Mouse (Mus musculus) heart, postnatal 14 days (tissue): ENCODE measurements at regions not wholly inside any gene's neighbourhood (a gene's known extent, or its start where the extent isn't known, plus 50 kb on each side); places are given as distances from the start of the nearest gene placed in this dataset.
"Not testable (repeated sequence)": the region's sequence is repeated elsewhere in the genome, so short reads cannot be mapped to it uniquely, and the experiment has no call there.

Source experiments
- DNase-seq, 2 experiments: peaks; one replicate each; pipeline ENCODE4 v3.0.0; 2021 to 2022
- intact Hi-C: fragments of 180-260 bp; cut with DNase I; formaldehyde crosslinking; loops from one replicate; pipeline ENCODE4 v1.15.1; 2025

DNA sequence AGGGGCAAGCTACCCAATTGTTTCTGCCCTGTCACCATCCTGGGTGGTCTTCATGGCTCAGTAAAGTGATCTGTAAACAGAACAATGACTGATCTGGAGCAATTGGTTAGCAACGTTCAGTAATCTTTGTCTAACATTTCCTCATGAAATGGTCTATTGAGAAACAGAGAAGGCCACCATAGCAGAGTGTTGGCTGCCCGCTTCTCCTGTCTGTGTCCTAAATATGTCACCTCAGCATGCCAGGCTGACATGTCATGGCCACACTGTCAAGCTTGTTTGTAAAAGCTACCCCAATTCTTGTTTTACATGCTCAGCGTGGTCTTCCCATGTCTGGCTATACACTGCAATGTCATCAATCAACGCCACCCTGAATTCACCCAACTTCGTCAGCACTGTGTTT lies 301.0 kb upstream of the Pbx1 start:
- DNase-seq, result no peak
- intact Hi-C loops, result no loop called here

DNA sequence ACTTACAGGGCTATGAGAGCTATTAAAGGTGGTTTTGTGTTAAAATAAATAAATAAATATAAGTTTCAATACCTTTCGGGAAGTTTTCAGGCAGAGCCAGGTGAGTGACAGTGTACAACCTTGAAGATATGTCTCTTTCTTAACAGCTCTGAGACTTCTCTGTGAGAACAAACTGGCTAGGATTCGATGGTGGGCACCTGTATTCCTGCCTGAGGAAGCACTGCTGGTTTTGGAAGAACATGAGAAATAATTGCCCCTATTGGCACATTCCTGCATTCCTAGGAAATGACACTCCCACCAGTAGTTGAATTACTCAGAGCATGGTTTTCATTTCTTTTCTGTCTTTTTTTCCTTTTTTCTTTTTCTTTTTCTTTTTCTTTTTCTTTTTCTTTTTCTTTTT lies 277.8 kb upstream of the Pbx1 start:
- no peak for DNase-seq
- intact Hi-C loops, result no loop called here

GRCm38 (mm10) chr1:168709017-168709681 lies 277.1 kb upstream of the Pbx1 start:
- intact Hi-C loops, result no loop called here
- peak in 1 of 2 experiments; percentile 21 for DNase-seq

DNA sequence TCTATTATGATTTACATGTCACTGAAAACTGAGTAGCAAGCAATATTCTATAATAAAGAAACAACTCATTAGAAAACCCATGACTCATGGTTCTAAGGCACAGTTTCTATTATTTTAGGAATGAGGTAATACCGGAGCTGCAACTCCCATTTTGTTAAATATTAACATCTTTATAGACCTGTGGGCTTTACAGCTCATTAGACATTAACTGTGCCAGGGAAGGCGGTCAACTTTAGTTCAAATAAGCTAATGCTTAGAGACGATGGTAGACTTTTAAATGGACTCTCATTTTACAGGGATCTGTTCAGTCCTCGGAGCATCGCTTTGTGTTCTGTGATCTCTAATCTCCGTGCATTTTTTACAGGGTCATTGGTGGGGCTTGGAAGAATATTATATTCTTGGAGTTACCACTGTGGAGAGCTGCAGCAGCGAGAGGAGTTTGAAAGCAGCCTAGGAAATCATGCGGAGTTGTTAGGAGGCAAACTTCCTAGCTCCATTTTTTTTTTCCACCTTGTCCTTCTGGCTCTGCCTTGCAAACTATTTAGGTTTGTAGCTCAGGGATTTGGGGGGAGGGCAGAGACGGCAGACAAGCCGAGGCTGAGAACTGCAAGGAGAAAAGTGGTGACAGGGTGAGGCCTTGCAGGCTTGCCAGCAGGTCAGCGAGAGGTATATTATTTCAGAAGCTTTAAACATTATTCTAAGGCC lies 276.2 kb upstream of the Pbx1 start:
- no peak for DNase-seq
- intact Hi-C loops, result no loop called here

DNA sequence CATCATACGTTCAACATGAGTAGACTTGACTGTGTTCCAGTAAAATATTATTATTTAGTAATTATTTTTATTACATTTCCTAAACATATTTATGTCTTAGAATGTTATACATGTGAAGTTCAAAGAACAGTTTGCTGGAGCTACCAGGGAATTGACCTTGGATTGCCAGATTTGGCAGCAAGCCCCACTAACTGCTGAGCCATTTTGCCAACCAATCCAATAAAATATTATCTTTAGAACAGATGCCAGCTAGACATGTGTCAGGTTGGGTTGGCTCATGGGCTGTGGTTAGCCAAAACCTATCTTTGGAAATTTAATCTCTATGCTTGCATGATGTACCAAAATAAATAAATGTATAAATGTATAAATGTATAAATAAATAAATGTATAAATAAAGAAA lies 265.3 kb upstream of the Pbx1 start:
- intact Hi-C loops, result no loop called here
- DNase-seq, result no peak

GRCm38 (mm10) chr1:168686821-168687220 lies 254.8 kb upstream of the Pbx1 start:
- DNase-seq, result no peak
- intact Hi-C loops, result no loop called here

GRCm38 (mm10) chr1:168685147-168685546 lies 253.1 kb upstream of the Pbx1 start:
- DNase-seq, result no peak
- intact Hi-C loops, result no loop called here

DNA sequence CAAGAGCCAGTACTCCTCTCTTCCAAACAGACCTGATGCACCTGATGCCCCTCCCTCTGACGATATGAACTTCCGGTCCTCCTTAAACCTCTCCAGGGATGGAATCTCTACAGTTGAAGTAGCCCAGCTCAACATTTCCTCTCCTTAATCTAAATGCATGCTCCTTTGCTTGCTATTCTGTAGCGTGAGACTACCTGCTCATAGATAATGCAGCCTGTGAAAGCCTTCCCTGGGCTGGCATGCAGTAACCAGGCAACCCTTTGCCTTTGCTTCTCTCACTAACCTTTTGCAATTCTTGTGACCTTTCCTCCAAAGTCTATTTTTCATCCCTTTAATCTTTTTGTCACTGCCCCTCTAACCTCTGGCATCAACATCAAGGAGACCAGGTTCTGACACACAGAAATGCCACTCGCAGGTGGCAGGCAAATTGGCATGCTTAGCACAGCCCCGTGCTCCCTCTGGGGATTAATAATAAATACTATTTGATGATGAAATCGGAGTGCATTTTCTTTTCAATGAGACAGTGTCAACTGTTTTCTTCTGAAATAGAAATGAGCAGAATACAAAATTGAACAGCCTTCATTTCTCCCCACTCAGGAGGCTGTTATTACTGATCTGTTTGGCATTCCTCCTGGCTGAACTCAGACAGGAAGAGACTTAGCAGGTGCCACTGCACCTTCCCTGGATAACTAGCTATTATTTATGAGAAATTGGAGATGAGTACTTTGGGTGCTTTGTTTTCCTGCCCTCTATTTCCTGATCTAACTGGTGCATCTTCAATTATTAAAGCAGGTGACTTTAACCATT lies 249.8 kb upstream of the Pbx1 start:
- intact Hi-C loops, result no loop called here
- no peak for DNase-seq

DNA sequence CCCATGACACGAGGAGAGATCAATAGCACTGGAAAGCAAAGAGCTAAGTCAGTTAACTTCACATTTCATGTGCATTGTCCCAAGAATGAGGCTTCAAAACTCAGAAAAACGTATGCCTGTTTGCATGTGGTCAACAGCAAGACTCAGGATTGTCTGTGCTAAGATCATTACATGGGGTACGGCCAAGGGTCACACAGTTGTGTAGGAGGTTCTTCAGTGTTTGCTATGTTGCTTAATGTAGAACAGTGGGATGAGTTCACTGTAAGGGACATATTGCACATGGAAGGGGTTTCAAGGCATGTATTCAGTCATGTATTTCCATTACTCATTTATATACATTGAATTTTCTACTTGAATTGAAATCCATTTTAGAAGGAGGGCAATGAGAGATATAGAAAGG lies 248.6 kb upstream of the Pbx1 start:
- no peak for DNase-seq
- intact Hi-C loops, result no loop called here

GRCm38 (mm10) chr1:168676418-168677413 lies 244.6 kb upstream of the Pbx1 start:
- DNase-seq, result no peak
- intact Hi-C loops, result no loop called here

DNA sequence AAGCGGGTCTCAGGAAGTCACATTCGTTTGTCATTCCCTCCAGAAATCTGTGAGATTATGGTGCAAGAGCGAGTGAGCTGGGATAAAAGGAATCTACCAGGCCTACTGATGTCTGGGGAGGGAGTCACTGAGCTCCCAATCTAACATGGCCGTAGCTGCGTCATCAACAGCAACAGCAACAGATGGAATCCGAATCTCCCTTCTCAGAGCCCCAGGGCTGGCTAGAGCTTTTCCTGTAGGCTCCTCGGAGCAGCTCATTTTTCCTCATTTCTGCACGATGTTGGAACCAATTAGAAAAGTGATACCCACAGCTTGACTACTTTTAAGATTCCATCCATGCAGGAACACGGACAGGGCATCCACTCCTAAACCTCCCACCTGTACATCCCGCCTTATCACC lies 243.7 kb upstream of the Pbx1 start:
- DNase-seq, result no peak
- intact Hi-C loops, result no loop called here

- intact Hi-C loops, result no loop called here
- no peak for DNase-seq
Observed at GRCm38 (mm10) chr1:168662755-168663284, 230.8 kb upstream of the Pbx1 start.

DNA sequence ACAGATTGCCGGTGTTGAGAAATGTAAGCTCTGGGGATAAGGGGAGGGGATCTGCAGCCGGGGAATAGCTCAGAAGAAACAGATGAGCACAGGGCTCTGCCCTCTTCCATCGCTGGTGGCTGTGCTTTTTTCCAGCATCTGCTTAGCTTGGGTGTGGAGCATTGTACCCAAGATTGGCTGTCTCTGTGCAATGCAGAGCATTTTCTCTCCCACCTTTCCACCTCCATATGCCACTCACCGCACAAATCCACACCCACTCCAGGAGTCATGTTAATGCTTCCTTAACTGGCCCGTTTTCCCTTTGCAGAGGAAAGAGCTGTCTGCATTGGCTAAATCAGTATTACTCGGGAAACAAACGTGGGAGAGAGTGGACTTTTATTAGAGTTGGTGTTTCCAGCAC lies 228.9 kb upstream of the Pbx1 start:
- intact Hi-C loops, result no loop called here
- DNase-seq, result no peak

GRCm38 (mm10) chr1:168659578-168659977 lies 227.5 kb upstream of the Pbx1 start:
- no peak for DNase-seq
- intact Hi-C loops, result no loop called here

GRCm38 (mm10) chr1:168632837-168633236 lies 200.8 kb upstream of the Pbx1 start:
- no peak for DNase-seq
- intact Hi-C loops, result no loop called here

- DNase-seq, result no peak
- intact Hi-C loops, result no loop called here
Observed at GRCm38 (mm10) chr1:168631979-168632378, 199.9 kb upstream of the Pbx1 start.

- DNase-seq, intact Hi-C loops: not testable (repeated sequence)
Observed at GRCm38 (mm10) chr1:168601967-168602366, 169.9 kb upstream of the Pbx1 start.

- intact Hi-C loops, result no loop called here
- DNase-seq, result no peak
Observed at GRCm38 (mm10) chr1:168600461-168601160, 168.5 kb upstream of the Pbx1 start.

DNA sequence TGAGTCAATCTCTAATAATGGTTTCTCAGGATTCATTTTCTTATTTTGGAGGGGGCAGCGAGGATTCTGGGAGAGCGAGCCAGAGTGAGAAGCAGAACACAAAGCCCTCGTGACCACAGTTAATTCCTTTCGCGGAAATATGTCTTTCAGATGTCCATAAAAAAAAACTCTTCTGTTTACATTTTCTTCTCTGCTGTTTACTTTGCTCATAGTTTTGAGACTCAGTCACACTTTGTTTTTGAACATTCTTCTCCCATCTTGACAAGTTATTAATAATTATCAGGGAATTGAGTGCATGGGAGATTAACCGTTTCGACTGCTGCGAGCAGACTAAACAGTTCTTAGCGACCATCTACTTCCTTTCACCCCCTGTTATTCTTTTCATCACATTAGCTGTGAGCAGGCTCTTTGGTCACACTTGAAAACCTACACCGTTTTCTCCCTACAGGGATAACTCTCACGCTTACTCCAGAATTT lies 166.2 kb upstream of the Pbx1 start:
- intact Hi-C loops, result no loop called here
- no peak for DNase-seq
